Mouse (Mus musculus): Measurements from ENCODE around the gene Olfr49. TPM values are rescaled to one million over a fixed set of nuclear protein-coding genes. Genes with fewer than 3 reads are reported as not detected.
"Not testable (repeated sequence)": the region's sequence is repeated elsewhere in the genome, so short reads cannot be mapped to it uniquely, and the experiment has no call there.

Olfr49 gene
- polyA plus RNA-seq, 1 experiment from 2014 or later, result not detected

GRCm38 (mm10) chr14:54235825-54236540 lies 48.8 kb downstream of the Olfr49 start:
- Histone ChIP-seq H3K27ac (replicated peaks) (no peak overlapping the region), H3K4me3 (no peak overlapping the region), H3K9me3 (replicated peaks) (no peaks in the 10 kb centered on the region), H3K36me3 (peaks cover 38% of the 10 kb centered on the region), H3K4me1 (peaks cover 12% of the 10 kb centered on the region; the same call in 1 of the 2 replicates), H3K27me3 (ENCODE audit: low read depth, poor library complexity, severe bottlenecking) (no peaks in the 10 kb centered on the region)
- WGBS, result 87% methylated on average over 5 of the region's 5 CpGs
- no peak for DNase-seq (ENCODE audit: low spot score)

DNA sequence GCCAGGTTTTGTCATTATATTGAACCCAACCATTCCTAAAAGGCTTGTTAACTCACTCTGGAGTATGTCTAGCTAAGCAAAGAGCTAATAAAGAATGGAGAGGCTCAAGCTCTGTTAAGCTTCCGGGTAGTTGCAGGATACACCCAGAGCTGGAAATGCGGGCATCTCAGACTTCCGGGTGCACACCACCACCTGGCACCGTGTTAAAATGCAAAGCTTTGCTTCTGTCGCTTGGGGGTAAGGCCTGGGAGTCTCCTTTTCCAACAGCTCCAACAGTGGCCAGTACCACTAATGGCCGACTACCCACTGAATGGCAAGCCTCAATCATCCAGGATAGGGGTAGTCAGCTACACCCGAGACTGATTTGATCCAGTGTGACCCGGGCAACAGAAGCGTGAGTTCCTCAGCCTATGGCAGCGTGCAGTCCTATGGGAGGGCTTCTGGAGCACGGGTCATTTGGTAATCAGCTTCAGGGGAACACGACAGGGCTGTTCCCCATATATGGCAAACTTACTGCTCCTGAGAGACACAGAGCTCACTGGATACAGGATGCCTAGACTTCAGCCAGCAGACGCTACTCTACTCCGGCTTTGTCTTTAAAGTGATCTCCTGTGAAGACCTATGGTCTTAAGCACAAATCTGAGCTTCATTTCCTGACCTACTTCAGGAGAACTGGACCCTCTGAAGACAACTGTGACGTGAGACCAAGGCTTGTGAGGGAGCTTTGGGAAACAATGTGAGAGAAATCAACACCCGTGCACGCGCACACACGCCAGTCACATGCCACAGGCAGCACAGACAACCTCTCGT lies 50.3 kb downstream of the Olfr49 start:
- Histone ChIP-seq H3K4me3 (no peak overlapping the region), H3K27me3 (ENCODE audit: low read depth, poor library complexity, severe bottlenecking) (no peaks in the 10 kb centered on the region), H3K27ac (replicated peaks) (no peak overlapping the region), H3K9me3 (replicated peaks) (no peaks in the 10 kb centered on the region), H3K4me1 (peaks cover 13% of the 10 kb centered on the region), H3K36me3 (peaks cover 28% of the 10 kb centered on the region)
- WGBS, result 85% methylated on average over 20 of the region's 20 CpGs
- no peak for DNase-seq (ENCODE audit: low spot score)

DNA sequence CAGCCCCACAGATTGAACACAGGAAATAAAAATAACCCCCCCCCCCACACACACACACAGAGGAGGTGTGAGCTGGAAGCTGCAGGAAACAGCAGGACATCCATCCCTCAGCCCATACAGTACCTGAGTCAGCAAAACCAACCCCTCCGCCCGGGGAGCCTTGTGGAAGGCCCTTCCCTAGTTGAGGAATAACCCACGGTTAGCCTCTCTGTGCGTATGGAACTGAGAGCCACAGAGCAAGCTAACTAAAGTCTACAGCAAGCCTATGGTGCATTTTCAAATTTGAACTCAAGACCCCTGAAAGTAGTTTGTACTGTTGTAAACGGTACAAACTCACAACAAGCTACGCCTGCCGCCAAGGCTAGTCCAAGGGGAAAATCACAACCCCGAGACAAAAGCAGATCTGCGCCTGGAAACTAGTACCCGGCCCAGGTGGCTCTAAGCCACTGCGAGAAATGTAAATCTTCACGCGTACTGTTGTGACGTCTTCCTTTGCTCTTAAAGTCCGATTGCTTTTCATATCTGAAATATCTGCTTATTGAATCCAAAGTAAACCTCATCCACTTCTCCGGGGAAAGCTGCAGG lies 51.1 kb downstream of the Olfr49 start:
- Histone ChIP-seq H3K9me3 (replicated peaks) (no peaks in the 10 kb centered on the region), H3K4me3 (no peak overlapping the region), H3K36me3 (peaks cover 24% of the 10 kb centered on the region), H3K4me1 (peaks cover 21% of the 10 kb centered on the region), H3K27ac (replicated peaks) (0 out of 2 replicates have a peak overlapping the region, but pooled peaks have one; percentile 19), H3K27me3 (ENCODE audit: low read depth, poor library complexity, severe bottlenecking) (no peaks in the 10 kb centered on the region)
- DNase-seq (ENCODE audit: low spot score), result no peak
- 79% methylated on average over 16 of the region's 16 CpGs for WGBS

DNA sequence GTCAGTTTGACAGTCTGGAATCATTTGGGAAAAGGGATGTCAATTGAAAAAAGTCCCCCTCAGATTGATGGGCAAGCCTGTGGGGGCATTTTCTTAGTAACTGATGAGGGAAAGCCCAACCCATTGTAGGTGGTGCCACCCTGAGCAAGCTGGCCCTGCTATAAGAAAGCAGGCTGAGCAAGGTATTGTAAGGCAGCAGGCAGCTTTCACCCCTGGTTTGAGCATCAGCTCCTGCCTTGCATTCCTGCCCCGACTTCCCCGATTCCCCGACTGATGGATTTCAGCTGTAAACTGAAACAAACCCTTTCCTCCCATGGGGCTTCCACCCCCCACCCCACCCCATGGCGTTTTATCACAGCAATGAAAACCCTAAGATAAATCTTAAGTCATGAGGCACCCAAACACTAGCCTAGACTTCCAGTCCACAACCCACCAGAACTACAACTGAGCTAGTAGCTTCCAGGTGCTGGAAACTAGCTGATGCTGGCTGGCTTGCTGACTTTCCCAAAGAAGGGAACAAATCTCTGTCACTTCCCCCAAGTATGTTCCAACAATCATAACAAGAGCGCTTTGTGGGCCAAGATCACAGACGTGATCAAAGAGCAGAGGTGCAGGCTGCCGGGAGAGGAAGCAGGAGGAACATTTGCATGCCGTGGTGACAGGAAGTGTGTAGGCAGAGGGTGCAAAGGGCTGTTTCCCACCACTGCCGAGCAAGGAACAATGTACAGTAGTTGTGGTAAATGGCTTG lies 51.8 kb downstream of the Olfr49 start:
- DNase-seq (ENCODE audit: low spot score), result no peak
- Histone ChIP-seq H3K36me3 (peaks cover 19% of the 10 kb centered on the region), H3K4me1 (peaks cover 28% of the 10 kb centered on the region), H3K9me3 (replicated peaks) (no peaks in the 10 kb centered on the region), H3K4me3 (no peak overlapping the region), H3K27me3 (ENCODE audit: low read depth, poor library complexity, severe bottlenecking) (no peaks in the 10 kb centered on the region), H3K27ac (replicated peaks) (0 out of 2 replicates have a peak overlapping the region, but pooled peaks have one; percentile 19)
- WGBS, result 61% methylated on average over 9 of the region's 9 CpGs

DNA sequence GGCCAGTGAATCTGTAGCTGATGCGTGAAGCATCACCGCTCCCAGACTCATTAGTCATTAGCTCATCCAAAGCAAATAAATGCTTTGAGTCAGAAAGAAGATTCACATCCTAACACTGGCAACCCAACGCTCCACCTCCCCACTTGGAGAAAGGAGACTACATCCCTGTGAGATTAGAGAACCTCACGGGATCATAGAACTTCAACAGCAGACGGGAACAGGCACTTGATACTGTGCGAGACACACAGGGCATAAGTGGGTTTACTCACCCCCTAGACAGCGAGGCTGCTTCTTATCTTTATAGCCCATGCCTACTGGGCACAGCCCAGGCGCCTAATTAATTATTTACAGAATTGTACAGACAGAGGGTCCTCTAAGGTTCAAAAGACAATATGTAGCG lies 52.6 kb downstream of the Olfr49 start:
- Histone ChIP-seq H3K27ac (replicated peaks) (no peak overlapping the region), H3K27me3 (ENCODE audit: low read depth, poor library complexity, severe bottlenecking) (peaks cover 5% of the 10 kb centered on the region), H3K4me3 (no peak overlapping the region), H3K9me3 (replicated peaks) (no peaks in the 10 kb centered on the region), H3K36me3 (peaks cover 16% of the 10 kb centered on the region), H3K4me1 (peaks cover 33% of the 10 kb centered on the region)
- no peak for DNase-seq (ENCODE audit: low spot score)
- WGBS, result 87% methylated on average over 9 of the region's 9 CpGs

- Histone ChIP-seq H3K4me1 (peaks cover 33% of the 10 kb centered on the region), H3K4me3 (no peak overlapping the region), H3K27me3 (ENCODE audit: low read depth, poor library complexity, severe bottlenecking) (peaks cover 7% of the 10 kb centered on the region), H3K36me3 (peaks cover 16% of the 10 kb centered on the region), H3K27ac (replicated peaks) (no peak overlapping the region), H3K9me3 (replicated peaks) (no peaks in the 10 kb centered on the region)
- no peak for DNase-seq (ENCODE audit: low spot score)
- WGBS, result 85% methylated on average over 21 of the region's 21 CpGs
Measured at GRCm38 (mm10) chr14:54231176-54231956, 53.4 kb downstream of the Olfr49 start.

- no peak for DNase-seq (ENCODE audit: low spot score)
- 0 out of 2 replicates have a peak overlapping the region, but pooled peaks have one; percentile 9 for H3K27ac ChIP-seq (replicated peaks)
Measured at GRCm38 (mm10) chr14:54230638-54231150, 54.0 kb downstream of the Olfr49 start.

GRCm38 (mm10) chr14:54229849-54230248 lies 54.9 kb downstream of the Olfr49 start:
- H3K27ac ChIP-seq (replicated peaks); H3K4me3 ChIP-seq; H3K27me3 ChIP-seq (ENCODE audit: low read depth, poor library complexity, severe bottlenecking); H3K36me3 ChIP-seq; H3K9me3 ChIP-seq (replicated peaks); DNase-seq (ENCODE audit: low spot score): not testable (repeated sequence)
- WGBS, result 74% methylated on average over 3 of the region's 4 CpGs
- peaks cover 36% of the 10 kb centered on the region for H3K4me1 ChIP-seq

More at GRCm38 (mm10) chr14:54230638-54231150, 54.0 kb downstream of the Olfr49 start:
- H3K4me1 ChIP-seq, result peaks cover 33% of the 10 kb centered on the region
- H3K9me3 ChIP-seq (replicated peaks), result no peaks in the 10 kb centered on the region
- no peak overlapping the region for H3K4me3 ChIP-seq
- 89% methylated on average over 14 of the region's 14 CpGs for WGBS
- H3K27me3 ChIP-seq (ENCODE audit: low read depth, poor library complexity, severe bottlenecking), result peaks cover 7% of the 10 kb centered on the region
- peaks cover 15% of the 10 kb centered on the region for H3K36me3 ChIP-seq

- Histone ChIP-seq H3K27me3 (ENCODE audit: low read depth, poor library complexity, severe bottlenecking) (peaks cover 7% of the 10 kb centered on the region), H3K9me3 (replicated peaks) (no peaks in the 10 kb centered on the region), H3K27ac (replicated peaks) (peak overlapping the region; percentile 83), H3K4me1 (peaks cover 42% of the 10 kb centered on the region), H3K36me3 (no peaks in the 10 kb centered on the region; the same call in 1 of the 2 replicates), H3K4me3 (peak overlapping the region; percentile 55)
- peak; percentile 56 for DNase-seq (ENCODE audit: low spot score)
- 3% methylated on average over 25 of the region's 25 CpGs for WGBS
Measured at GRCm38 (mm10) chr14:54228933-54229713, 55.6 kb downstream of the Olfr49 start.

DNA sequence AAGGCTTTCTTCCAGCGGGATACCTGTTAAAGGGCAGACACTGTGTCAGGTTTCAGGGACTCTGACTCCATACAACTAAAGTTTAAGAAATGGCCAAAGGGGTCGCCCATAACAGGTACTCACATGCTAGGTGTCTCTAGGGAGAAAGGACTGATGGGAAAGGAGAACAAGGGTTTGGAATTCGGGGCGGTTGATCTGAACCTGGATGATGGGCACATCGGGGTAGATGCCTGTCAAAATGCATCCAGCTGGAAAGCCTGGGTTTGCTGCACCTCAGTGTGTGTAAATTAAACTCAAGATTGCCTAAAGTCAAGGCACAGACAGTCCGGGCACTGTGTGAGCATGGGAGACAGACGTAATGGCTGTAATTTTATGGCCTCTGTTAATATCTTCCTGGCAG lies 56.2 kb downstream of the Olfr49 start:
- WGBS, result 7% methylated on average over 7 of the region's 7 CpGs
- peaks cover 43% of the 10 kb centered on the region for H3K4me1 ChIP-seq
- H3K27ac ChIP-seq (replicated peaks), result peak overlapping the region; percentile 83
- no peak for DNase-seq (ENCODE audit: low spot score)
- no peaks in the 10 kb centered on the region for H3K36me3 ChIP-seq
- no peaks in the 10 kb centered on the region for H3K9me3 ChIP-seq (replicated peaks)
- H3K27me3 ChIP-seq (ENCODE audit: low read depth, poor library complexity, severe bottlenecking), result peaks cover 7% of the 10 kb centered on the region
- H3K4me3 ChIP-seq, result peak overlapping the region; percentile 55

Data from midbrain, embryonic 10.5 days (tissue).